Mouse (Mus musculus) brain, embryonic 14.5 days (tissue): ENCODE measurements around the gene Krt13.

Experiments
- CTCF ChIP-seq: fragments of 200-500 bp; IDR thresholded peaks from 2 replicates; pipeline ENCODE4 v1.5.1; 2012; ENCODE audit warnings: inconsistent platforms, mild to moderate bottlenecking, moderate library complexity, borderline replicate concordance; ENCODE audit not compliant: insufficient read depth, insufficient read length; ENCODE audit errors: extremely low read depth
- POLR2A ChIP-seq: fragments of 200-500 bp; IDR thresholded peaks from 2 replicates; pipeline ENCODE4 v1.6.1; 2012; ENCODE audit warnings: mild to moderate bottlenecking, inconsistent platforms, borderline replicate concordance; ENCODE audit not compliant: poor library complexity, insufficient read depth, insufficient read length, severe bottlenecking; ENCODE audit errors: extremely low read depth

DNA sequence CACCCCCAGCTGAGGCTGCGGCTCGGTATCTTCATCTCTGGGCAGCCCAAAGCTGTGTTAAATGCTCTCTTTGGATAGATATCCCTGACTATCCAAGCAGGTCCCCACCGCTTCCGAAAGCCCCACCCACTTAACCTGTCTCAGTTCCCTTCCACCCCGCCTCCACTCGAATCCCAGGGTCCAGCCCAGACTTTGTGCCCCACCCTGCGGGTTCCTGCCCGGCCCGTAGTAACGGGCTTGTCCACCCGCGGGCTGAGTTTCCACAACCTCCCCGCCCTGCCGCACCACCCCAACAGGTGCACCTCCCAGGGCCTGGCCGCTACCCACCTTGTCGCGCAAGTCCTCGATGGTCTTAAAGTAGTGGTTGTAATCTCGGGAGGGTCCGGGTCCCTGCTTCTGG, 23.7 kb upstream of the Krt13 start:
- no peak for TF ChIP-seq CTCF
- TF ChIP-seq POLR2A: no peak
